Comparison of ENCODE assay signal across 20 mouse cellular contexts in genomic region chr14:81013208-81013607, GRCm38 (mm10).
"Had no signal": no experiment of that assay in that cellular context is flagged by ENCODE, and none has a peak within 500 bp of the region (broad histone marks: within the 10 kb centered on the region; RNA-seq: fewer than 3 reads in every experiment).

No protein-coding gene starts in this region.

- H3K4me3 ChIP-seq: limb, embryonic 15.5 days; midbrain, embryonic 12.5 days; midbrain, embryonic 15.5 days; neural tube, embryonic 13.5 days; stomach, embryonic 15.5 days had no signal

- H3K9me3 ChIP-seq: limb, embryonic 15.5 days; midbrain, embryonic 12.5 days; midbrain, embryonic 15.5 days; neural tube, embryonic 13.5 days; stomach, embryonic 15.5 days had no signal

- H3K4me2 ChIP-seq: limb, embryonic 15.5 days; liver, embryonic 11.5 days; lung, embryonic 14.5 days; midbrain, embryonic 12.5 days; midbrain, embryonic 15.5 days; neural tube, embryonic 13.5 days; stomach, embryonic 15.5 days had no signal

- H3K27me3 ChIP-seq: limb, embryonic 15.5 days; midbrain, embryonic 12.5 days; midbrain, embryonic 15.5 days; neural tube, embryonic 13.5 days; stomach, embryonic 15.5 days had no signal

- H3K4me1 ChIP-seq: limb, embryonic 15.5 days; midbrain, embryonic 12.5 days; midbrain, embryonic 15.5 days; neural tube, embryonic 13.5 days; stomach, embryonic 15.5 days had no signal

- DNase-seq: kidney, adult 18-20 months; kidney, adult 9 months; kidney, postnatal 14 days; kidney, postnatal 4 days; liver, postnatal 0 days; lung, embryonic 14.5 days; retina, postnatal 1 day; right cerebral cortex, postnatal 25 days; spleen, adult 18-20 months; thymus, postnatal 25 days had no signal

- ATAC-seq: intestine, embryonic 16.5 days; liver, postnatal 0 days; lung, postnatal 0 days; midbrain, embryonic 15.5 days had no signal

- H3K27ac ChIP-seq: limb, embryonic 15.5 days; liver, embryonic 14.5 days; macrophage; midbrain, embryonic 12.5 days; midbrain, embryonic 15.5 days; neural tube, embryonic 13.5 days; stomach, embryonic 15.5 days had no signal

- H3K9ac ChIP-seq: limb, embryonic 15.5 days; liver, embryonic 14.5 days; liver, postnatal 0 days; lung, embryonic 14.5 days; midbrain, embryonic 12.5 days; midbrain, embryonic 15.5 days; neural tube, embryonic 13.5 days; stomach, embryonic 15.5 days had no signal

- H3K36me3 ChIP-seq: limb, embryonic 15.5 days; midbrain, embryonic 12.5 days; midbrain, embryonic 15.5 days; neural tube, embryonic 13.5 days; stomach, embryonic 15.5 days had no signal
